Mouse (Mus musculus) B cell, adult (primary cell): ENCODE measurements around the gene Tab2. TPM values are rescaled to one million over a fixed set of nuclear protein-coding genes. Genes with fewer than 3 reads are reported as not detected.

Experiments
- total RNA-seq: library from RNA; stranded (reverse); gene quantifications from 4 replicates; pipeline ENCODE4 v1.2.4, GENCODE M21; 2023; ENCODE audit not compliant: inconsistent age

Tab2 gene
- 89.7 to 114 TPM (median 112 TPM) in 4 replicates for total RNA-seq

GRCm38 (mm10) chr10:7956228-7957001 is at the start of gene Tab2:
Gene Tab2 (minus strand): TSS chr10:7956230.

Other genes with a start within 250 kb of the Tab2 start
- gene Katna1, start 230.2 kb downstream of the Tab2 start, total RNA-seq: 38.2 to 46.8 TPM (median 41.2 TPM) in 4 replicates
- 37.5 to 47.9 TPM (median 43.9 TPM) in 4 replicates for gene Ginm1, start 163.4 kb downstream of the Tab2 start, total RNA-seq
- gene Ppil4, start 163.3 kb downstream of the Tab2 start, total RNA-seq: 63.1 to 78.2 TPM (median 75.9 TPM) in 4 replicates
- gene Zc3h12d, start 123.8 kb downstream of the Tab2 start, total RNA-seq: 43.6 to 48.3 TPM (median 45.4 TPM) in 4 replicates